Mouse (Mus musculus) natural killer cell, adult 2 months (primary cell): ENCODE measurements around the gene Zdhhc1.
A peak's percentile ranks its signal among the peaks of the same experiment; 100 is the strongest.

Experiments
- DNase-seq, 2 experiments: peaks; one replicate each; pipeline ENCODE4 v3.0.0; 2022; ENCODE audit warnings: low spot score in 2 of 2

Gene Zdhhc1

GRCm38 (mm10) chr8:105518436-105519313 is 22.0 kb upstream of the Zdhhc1 start, which contains the start of gene Hsd11b2:
Gene Hsd11b2 (plus strand): TSS chr8:105518755.
- peak; percentile 71 to 77 for DNase-seq

DNA sequence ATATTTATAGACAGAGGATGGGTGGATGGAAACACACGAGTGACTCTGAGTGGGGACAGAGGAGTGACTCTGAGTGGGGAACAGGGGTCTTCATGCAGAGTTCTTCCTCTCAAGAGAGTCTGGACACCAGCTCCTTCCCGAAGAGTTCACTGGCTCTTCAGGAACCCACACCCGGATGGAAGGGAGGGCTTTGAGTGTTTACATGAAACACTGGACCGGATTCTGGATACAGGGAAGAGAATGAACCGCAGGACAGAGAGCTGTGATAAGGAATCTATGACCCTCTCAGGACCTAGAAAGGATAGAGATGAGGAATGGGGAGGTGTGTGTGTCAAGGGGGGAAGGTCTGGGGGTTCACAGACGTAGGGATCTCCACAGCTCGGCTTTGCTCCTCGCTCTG is 20.6 kb upstream of the Zdhhc1 start:
- DNase-seq, result no peak

DNA sequence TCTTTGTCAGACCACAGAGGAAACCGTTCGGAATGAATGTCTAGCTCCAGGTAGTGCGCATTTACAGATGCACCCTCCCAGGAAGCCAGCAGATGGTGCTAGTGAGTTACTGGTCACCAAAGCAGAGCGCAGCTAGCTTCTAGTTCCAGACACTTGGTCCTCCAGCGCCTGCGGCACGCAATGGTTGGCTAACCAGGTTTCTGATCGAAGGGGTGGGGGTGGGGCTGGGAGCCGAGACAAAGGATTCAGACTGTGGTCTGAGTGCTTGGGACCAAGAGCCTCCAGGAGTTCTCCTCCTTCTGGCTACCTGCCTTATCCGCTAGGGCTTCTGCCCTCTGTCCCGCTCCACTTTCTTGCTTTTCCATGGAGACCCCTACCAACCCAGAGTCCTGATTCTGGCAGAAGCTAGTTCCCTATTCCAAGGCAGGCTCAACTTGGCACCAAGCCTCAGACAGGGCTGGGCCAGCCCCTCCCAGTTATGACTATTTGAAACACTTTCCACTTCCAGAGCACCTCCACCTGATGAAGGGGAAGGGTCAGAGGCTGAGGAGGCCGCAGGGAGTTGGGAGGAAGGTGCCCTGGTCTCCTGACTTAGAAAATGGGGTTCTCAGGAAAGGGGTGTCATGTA is 19.4 kb upstream of the Zdhhc1 start:
- peak; percentile 62 to 73 for DNase-seq

GRCm38 (mm10) chr8:105514656-105515055 is 18.0 kb upstream of the Zdhhc1 start:
- no peak for DNase-seq

DNA sequence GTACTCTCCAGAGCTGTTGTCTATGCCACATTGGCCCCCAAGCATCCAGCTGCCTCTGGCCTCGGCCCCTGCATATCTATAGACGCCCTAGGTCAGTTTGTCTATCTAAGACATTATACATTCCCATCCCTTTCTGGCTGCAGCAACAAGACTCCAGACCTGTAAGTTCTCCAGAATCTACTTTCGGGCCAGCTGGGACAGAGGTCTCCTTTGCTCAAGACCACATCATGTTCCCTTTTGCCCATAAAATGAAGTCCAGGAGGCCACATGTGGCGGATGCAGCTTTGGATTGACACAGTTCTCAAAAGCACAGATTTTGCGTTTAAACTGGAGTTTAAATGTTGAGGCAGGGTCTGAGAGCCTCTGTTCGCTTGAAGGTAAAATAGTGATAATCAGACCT is 17.5 kb upstream of the Zdhhc1 start:
- no peak for DNase-seq

- no peak for DNase-seq
Observed at GRCm38 (mm10) chr8:105509997-105510735, 13.5 kb upstream of the Zdhhc1 start.

GRCm38 (mm10) chr8:105508758-105509157 is 12.1 kb upstream of the Zdhhc1 start:
- no peak for DNase-seq

GRCm38 (mm10) chr8:105506977-105507376 is 10.3 kb upstream of the Zdhhc1 start:
- DNase-seq, result no peak

DNA sequence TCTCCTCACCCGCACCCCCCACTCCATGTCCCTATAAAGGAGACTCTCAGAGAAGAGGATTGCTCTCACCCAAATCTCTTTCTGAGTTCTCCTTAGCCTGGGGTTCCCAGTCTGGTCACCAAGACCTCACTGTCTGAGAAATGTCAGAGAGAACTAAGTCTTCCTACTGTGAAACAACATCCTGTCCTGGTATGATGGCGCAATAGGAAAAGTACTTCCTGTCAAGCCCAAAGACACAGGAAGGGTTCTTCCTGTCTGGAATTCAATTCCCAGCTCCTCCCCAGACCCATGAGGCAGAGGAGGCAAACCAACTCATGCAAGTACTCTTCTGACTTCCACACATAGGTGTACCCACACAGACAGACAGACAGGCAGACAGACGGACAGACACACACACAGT is 7.9 kb upstream of the Zdhhc1 start:
- no peak for DNase-seq

DNA sequence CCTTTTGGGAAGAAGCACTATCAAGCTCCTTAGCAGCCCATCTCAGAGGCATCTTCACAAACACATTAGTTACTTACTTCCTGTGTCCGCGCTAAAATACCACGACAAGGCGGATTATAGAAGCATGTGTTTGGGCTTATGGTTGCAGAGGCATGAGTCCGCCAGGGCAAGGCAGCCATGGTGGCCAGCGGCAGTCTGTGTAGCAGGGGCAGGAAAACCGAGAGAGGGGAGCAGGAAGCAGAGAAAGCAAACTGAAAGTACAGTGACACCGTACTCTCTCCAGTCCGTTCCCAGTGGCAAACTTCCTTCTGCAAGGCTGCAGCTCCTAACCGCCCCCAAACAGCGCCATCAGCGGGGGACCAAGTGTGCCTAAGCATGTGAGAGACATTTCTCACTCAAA is 3.1 kb upstream of the Zdhhc1 start:
- no peak for DNase-seq

DNA sequence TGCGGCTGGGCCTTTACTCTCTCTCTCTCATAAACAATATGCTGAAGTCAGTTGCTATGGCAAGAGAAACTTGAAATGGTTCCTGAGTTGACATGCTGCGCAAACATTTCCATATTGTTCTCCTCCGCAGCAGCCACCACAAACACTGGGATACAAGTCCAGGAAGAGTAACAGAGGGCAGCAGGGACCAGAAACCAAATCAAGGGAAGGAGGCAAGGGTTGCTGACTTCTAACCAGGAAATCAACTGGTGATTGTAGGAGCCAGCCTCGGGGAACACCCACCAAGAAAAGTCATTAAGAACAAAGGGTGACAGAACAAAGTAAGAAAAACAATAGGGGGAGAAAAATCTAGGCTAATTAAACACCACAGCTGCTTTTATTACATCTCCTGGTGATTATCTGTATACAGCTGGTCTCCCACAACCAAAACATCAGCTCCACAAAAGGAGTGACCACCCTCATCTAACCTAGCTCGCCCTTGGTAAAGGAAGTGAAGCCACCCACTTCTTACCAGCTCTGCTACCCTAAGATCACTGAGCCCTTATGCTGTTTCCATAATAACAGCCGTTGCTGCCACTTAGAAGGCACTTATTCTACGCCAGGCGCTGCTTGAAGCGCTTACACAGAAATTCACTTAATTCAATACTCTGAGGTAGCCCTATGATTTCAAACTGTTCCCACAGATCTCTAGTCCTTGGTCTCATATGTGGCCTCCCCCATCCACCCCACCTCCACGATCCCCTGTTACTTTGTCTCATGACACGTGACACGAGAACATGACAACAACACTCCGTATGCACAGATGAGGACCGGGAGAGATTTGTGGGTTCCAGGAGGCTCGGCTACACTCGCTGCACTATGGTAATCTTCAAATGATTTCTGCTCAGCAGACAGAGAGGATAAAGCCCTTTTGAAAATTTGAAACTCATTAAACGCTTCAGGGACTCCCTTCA is 1.1 kb downstream of the Zdhhc1 start:
- DNase-seq, result no peak

DNA sequence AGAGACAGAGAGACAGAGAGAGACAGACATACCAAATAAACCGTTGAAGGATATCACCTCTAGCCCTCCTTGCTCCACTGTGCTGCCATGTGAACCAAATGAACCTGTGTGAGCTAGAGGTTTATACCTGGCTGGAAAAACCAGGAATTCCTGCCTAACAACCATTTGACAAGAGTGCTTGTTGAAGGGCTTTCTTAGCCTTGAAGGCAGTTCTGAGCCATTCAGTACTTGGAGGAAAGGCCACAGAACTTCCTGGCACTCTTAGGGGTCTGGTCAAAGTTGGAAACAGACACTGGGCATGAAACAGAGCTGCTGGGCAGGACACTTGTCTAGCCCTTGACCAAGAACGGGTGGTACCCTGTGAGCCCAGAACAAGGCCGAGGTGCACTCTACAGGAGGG is 2.1 kb downstream of the Zdhhc1 start:
- DNase-seq, result no peak

GRCm38 (mm10) chr8:105493495-105493894 is 3.2 kb downstream of the Zdhhc1 start:
- no peak for DNase-seq

DNA sequence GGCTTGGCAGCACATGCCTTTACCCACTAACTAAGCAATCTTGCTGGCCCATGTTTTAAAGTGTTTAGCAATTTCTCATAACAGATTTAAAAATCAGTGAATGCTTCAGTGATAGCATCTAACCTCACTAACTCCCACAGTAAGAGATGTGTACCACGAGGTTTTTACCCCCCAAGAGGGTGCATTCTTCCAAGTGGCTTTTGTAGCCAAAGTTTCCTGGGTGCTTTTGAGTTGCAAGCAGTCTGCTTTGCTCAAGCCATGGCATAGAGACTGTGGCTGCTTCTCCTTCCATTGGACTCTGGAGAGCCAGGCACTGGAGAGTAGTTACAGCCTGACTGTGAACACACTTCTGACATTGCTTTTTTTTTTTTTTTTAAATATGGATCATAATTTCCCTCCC is 7.4 kb downstream of the Zdhhc1 start:
- no peak for DNase-seq

DNA sequence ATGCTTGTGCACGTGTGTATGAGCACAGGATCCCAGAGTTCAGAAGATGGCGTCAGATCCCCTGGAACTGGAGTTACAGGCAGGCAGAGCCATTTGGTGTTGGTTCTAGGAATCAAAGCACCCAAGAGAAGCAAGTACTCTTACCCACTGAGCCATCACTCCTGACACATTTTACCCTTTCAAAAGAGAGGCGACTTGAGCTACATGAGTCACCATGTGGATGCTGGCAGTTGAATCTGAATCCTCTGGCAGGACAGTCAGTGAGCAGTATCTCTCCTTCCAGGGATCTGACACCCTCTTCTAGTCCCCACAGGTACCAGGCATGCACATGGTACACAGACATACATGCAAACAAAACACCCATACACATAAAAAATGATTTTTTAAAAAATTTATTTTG is 8.6 kb downstream of the Zdhhc1 start:
- no peak for DNase-seq

DNA sequence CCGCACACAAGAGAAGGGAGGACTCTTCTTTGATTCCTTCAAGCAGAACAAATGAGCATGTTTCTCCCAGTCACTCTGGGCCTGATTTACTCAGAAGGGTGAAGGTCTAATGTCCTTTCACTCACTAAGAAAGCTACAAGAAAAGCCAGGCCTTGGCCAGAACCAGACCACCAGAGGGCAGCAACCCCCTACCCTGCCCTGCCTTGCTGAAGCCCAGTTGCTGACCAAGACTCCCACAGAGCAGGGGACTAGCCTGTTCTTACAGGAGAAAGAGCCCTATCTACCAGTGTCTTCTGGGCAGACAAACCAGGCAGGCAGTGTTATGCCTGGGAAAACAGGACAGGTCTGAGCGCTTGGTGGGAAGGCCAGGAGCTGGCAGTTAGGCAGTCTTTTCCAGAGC is 12.3 kb downstream of the Zdhhc1 start:
- DNase-seq, result peak in 1 of 2 experiments; percentile 17

GRCm38 (mm10) chr8:105484030-105484368 is 12.7 kb downstream of the Zdhhc1 start:
- no peak for DNase-seq

- no peak for DNase-seq
Observed at GRCm38 (mm10) chr8:105483212-105484029, 13.3 kb downstream of the Zdhhc1 start.

- no peak for DNase-seq
Observed at GRCm38 (mm10) chr8:105482123-105482522, 14.6 kb downstream of the Zdhhc1 start.

DNA sequence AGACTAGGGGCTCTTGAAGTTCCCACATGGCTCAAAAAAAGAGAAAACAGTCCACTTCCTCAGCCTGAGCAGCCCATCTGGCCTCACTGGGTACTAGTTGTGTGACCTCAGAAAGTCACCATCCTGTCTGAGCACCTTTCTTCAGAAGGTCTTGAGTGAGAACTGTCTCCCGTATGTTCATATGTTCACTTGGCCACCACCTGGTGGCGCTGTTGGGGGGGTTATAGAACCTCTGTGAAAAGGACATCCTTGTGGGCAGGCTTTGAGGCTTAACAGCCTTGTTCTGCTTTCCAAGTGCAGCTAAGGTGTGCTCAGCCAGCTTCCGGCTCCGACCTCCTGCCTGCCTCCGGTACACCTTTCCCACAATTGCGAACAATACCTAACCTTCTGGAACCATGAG is 15.2 kb downstream of the Zdhhc1 start:
- DNase-seq, result peak in 1 of 2 experiments; percentile 31

GRCm38 (mm10) chr8:105481013-105481412 is 15.7 kb downstream of the Zdhhc1 start:
- DNase-seq, result no peak
